Mouse (Mus musculus) kidney, postnatal 0 days (tissue): ENCODE measurements around the gene 1700015G11Rik. TPM values are rescaled to one million over a fixed set of nuclear protein-coding genes. Genes with fewer than 3 reads are reported as not detected.

Experiments
- ATAC-seq: fragments of 200-750 bp; cut with Nextera tagmentation; replicated peaks from 2 replicates; pipeline ENCODE4 v1.8.0; 2017; ENCODE audit warnings: low read depth, moderate number of reproducible peaks, moderate TSS enrichment, moderate library complexity; ENCODE audit not compliant: low FRiP score
- DNase-seq: peaks from one replicate; pipeline ENCODE4 v3.0.0-alpha.2; 2016; ENCODE audit warnings: low spot score
- H3K27ac ChIP-seq: fragments of 300-500 bp; sonication (generic); 2 replicates; pipeline ENCODE4 v1.5.1; 2014; ENCODE audit warnings: mild to moderate bottlenecking
- H3K27me3 ChIP-seq: fragments of 300-500 bp; sonication (generic); 2 replicates; pipeline ENCODE4 v1.6.1; 2014; ENCODE audit warnings: low read length, mixed read lengths; ENCODE audit not compliant: insufficient read depth
- H3K36me3 ChIP-seq: fragments of 300-500 bp; sonication (generic); 2 replicates; pipeline ENCODE4 v1.6.1; 2014; ENCODE audit warnings: low read length, mixed read lengths; ENCODE audit not compliant: insufficient read depth
- H3K4me1 ChIP-seq: fragments of 300-500 bp; sonication (generic); replicated peaks from 2 replicates; pipeline ENCODE4 v1.6.1; 2014; ENCODE audit warnings: antibody characterized with exemption, low read length, mixed read lengths; ENCODE audit not compliant: insufficient read depth
- H3K4me2 ChIP-seq: fragments of 300-500 bp; sonication (generic); 2 replicates; pipeline ENCODE4 v1.6.1; 2014; ENCODE audit warnings: mild to moderate bottlenecking, low read length, moderate library complexity, mixed read lengths
- H3K4me3 ChIP-seq: fragments of 300-500 bp; sonication (generic); replicated peaks from 2 replicates; pipeline ENCODE4 v1.5.1; 2014; ENCODE audit warnings: low read depth, low read length
- H3K9ac ChIP-seq: fragments of 300-500 bp; sonication (generic); 2 replicates; pipeline ENCODE4 v1.6.1; 2014; ENCODE audit warnings: low read depth, low read length
- H3K9me3 ChIP-seq: fragments of 300-500 bp; sonication (generic); replicated peaks from 2 replicates; pipeline ENCODE4 v1.6.1; 2016; ENCODE audit warnings: low read length, inconsistent platforms, mixed read lengths
- CTCF ChIP-seq: IDR thresholded peaks from 2 replicates; pipeline ENCODE4 v1.5.1; 2016; ENCODE audit warnings: antibody characterized with exemption, low read depth, mild to moderate bottlenecking, moderate library complexity
- WGBS: fragments of 180-500 bp; shearing (Covaris S2); extraction: QIAGEN DNeasy Blood & Tissue Kit; methylation state at CpG from one replicate; pipeline ENCODE4 v1.1.7; 2014; 5-methylcytosine and 5-hydroxymethylcytosine counted together
- polyA plus RNA-seq: library from polyadenylated mRNA; unstranded; fragments of >200 nt; fragmentation: Nextera tagmentation; extraction: Ambion mirVana; gene quantifications from 2 replicates; pipeline ENCODE4 v1.2.1, GENCODE M21; 2015

1700015G11Rik gene
- polyA plus RNA-seq, 1 experiment from 2014 or later = not detected

GRCm38 (mm10) chr7:51991020-51991419 is 24.5 kb downstream of the 1700015G11Rik start:
- TF ChIP-seq CTCF = no peak
- H3K9me3 ChIP-seq = no peaks in the 10 kb centered on the region
- no peak overlapping the region for H3K4me2 ChIP-seq
- DNase-seq = no peak
- no peaks in the 10 kb centered on the region for H3K4me1 ChIP-seq
- no peak for ATAC-seq
- no peak overlapping the region for H3K27ac ChIP-seq
- no peak overlapping the region for H3K4me3 ChIP-seq
- WGBS = 72% methylated on average over 3 of the region's 3 CpGs
- H3K27me3 ChIP-seq = no peaks in the 10 kb centered on the region
- no peaks in the 10 kb centered on the region for H3K36me3 ChIP-seq
- H3K9ac ChIP-seq = no peak overlapping the region

DNA sequence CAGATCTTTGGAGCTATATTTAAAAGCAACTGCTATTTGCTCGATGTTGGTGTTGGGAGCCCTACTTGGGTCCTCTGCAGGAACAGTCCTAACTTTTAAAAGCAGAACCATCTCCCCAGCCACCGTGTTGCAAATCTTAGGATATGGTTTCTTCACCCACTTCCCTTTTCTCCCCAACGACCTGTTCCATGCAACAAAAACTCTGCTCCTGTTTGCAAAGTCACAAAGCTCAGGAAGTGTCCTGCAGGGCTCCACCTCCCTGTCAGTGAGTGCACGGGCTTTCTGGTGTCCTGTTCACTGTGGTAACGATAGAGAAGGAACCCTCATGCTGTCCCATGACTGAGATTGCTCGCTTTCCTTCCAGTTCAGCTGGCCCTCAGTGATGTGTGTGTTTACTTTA is 28.6 kb downstream of the 1700015G11Rik start:
- H3K36me3 ChIP-seq = no peaks in the 10 kb centered on the region
- no peak overlapping the region for H3K4me3 ChIP-seq
- ATAC-seq = no peak
- TF ChIP-seq CTCF = no peak
- no peaks in the 10 kb centered on the region for H3K4me1 ChIP-seq
- H3K27ac ChIP-seq = no peak overlapping the region
- 47% methylated on average over 6 of the region's 6 CpGs for WGBS
- H3K9me3 ChIP-seq = no peaks in the 10 kb centered on the region
- H3K4me2 ChIP-seq = no peak overlapping the region
- no peak for DNase-seq
- H3K9ac ChIP-seq = no peak overlapping the region
- H3K27me3 ChIP-seq = no peaks in the 10 kb centered on the region

- no peaks in the 10 kb centered on the region for H3K27me3 ChIP-seq
- no peak overlapping the region for H3K27ac ChIP-seq
- 85% methylated on average over 6 of the region's 6 CpGs for WGBS
- H3K36me3 ChIP-seq = no peaks in the 10 kb centered on the region
- DNase-seq (no peak), ATAC-seq (no peak)
- H3K9me3 ChIP-seq = no peaks in the 10 kb centered on the region
- H3K4me3 ChIP-seq = no peak overlapping the region
- no peak overlapping the region for H3K9ac ChIP-seq
- no peak overlapping the region for H3K4me2 ChIP-seq
- TF ChIP-seq CTCF = no peak
- no peaks in the 10 kb centered on the region for H3K4me1 ChIP-seq
Measured at GRCm38 (mm10) chr7:51985763-51986162, 29.8 kb downstream of the 1700015G11Rik start.

GRCm38 (mm10) chr7:51982303-51982702 is 33.2 kb downstream of the 1700015G11Rik start:
- no peak overlapping the region for H3K4me2 ChIP-seq
- H3K36me3 ChIP-seq = no peaks in the 10 kb centered on the region
- no peaks in the 10 kb centered on the region for H3K27me3 ChIP-seq
- H3K27ac ChIP-seq = no peak overlapping the region
- H3K4me1 ChIP-seq = no peaks in the 10 kb centered on the region
- DNase-seq (peak; percentile 6), ATAC-seq (no peak)
- WGBS = 7% methylated on average over 1 of the region's 1 CpGs
- no peak overlapping the region for H3K4me3 ChIP-seq
- H3K9me3 ChIP-seq = no peaks in the 10 kb centered on the region
- TF ChIP-seq CTCF = no peak
- H3K9ac ChIP-seq = no peak overlapping the region

DNA sequence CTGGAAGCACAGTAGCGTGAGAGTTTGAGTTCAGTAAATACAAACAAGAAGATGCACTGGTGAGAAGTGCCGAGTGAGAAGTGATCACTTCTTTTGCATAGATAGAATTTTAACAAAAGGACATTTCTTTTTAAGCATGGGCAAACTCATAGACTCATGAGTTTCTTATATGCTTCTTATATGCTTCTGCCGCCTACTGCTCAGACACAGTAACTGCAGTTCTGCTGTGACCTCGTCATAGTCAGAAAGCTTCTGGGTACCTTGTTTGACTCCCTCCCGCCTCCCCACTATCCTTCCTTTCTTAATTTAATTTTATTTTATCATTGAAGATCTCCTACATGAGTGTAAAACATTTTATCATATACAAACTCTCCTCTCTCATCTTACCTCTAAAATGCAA is 36.3 kb downstream of the 1700015G11Rik start:
- Histone ChIP-seq H3K9ac (no peak overlapping the region), H3K9me3 (no peaks in the 10 kb centered on the region), H3K4me1 (no peaks in the 10 kb centered on the region), H3K36me3 (no peaks in the 10 kb centered on the region), H3K4me2 (no peak overlapping the region), H3K4me3 (no peak overlapping the region), H3K27me3 (no peaks in the 10 kb centered on the region), H3K27ac (no peak overlapping the region)
- ATAC-seq (no peak), DNase-seq (peak; percentile 51)
- peak; percentile 63 for TF ChIP-seq CTCF
- 58% methylated on average over 5 of the region's 5 CpGs for WGBS

- WGBS = 77% methylated on average over 6 of the region's 6 CpGs
- no peaks in the 10 kb centered on the region for H3K27me3 ChIP-seq
Measured at GRCm38 (mm10) chr7:51975181-51975580, 40.3 kb downstream of the 1700015G11Rik start.

DNA sequence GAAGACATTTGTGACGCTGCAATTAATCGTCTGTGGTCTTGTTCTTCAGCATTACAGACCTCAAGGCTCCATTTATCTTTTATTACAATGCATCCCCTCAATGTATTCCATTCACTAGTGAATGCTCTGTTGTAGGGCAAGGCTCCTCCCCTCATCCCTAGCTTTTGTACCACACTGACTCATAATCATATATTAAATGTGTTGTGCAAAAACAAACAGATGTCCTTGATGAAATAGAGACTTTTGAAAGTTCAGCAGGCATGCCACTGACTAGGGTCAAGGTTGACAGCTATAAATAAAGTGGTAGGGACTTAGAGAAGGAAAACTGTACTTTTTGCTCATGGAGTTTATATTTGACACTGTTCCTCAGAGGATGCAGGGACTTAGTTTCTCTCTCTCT is 42.0 kb downstream of the 1700015G11Rik start:
- no peak for DNase-seq

More at GRCm38 (mm10) chr7:51975181-51975580, 40.3 kb downstream of the 1700015G11Rik start:
- Histone ChIP-seq H3K4me3 (no peak overlapping the region), H3K9me3 (no peaks in the 10 kb centered on the region), H3K9ac (no peak overlapping the region), H3K4me1 (no peaks in the 10 kb centered on the region), H3K36me3 (no peaks in the 10 kb centered on the region), H3K4me2 (no peak overlapping the region), H3K27ac (no peak overlapping the region)
- ATAC-seq (no peak), DNase-seq (no peak)
- no peak for TF ChIP-seq CTCF

More for the DNA sequence above, 42.0 kb downstream of the 1700015G11Rik start:
- H3K27ac ChIP-seq = no peak overlapping the region
- no peak overlapping the region for H3K9ac ChIP-seq
- 63% methylated on average over 2 of the region's 2 CpGs for WGBS
- no peaks in the 10 kb centered on the region for H3K9me3 ChIP-seq
- H3K27me3 ChIP-seq = no peaks in the 10 kb centered on the region
- no peaks in the 10 kb centered on the region for H3K4me1 ChIP-seq
- no peak overlapping the region for H3K4me3 ChIP-seq
- ATAC-seq = no peak
- H3K4me2 ChIP-seq = no peak overlapping the region
- H3K36me3 ChIP-seq = no peaks in the 10 kb centered on the region
- TF ChIP-seq CTCF = no peak
